Comparison of ENCODE assay signal across 20 mouse cellular contexts in genomic region chr11:49778844-49779243, GRCm38 (mm10). TPM values are rescaled to one million over a fixed set of nuclear protein-coding genes. Genes with fewer than 3 reads are reported as not detected.
A peak's percentile ranks its signal among the peaks of the same experiment; 100 is the strongest.
DNase-seq lines count a peak whose midpoint lies in the region; TF ChIP-seq lines count a peak whose summit lies in the region.
"Had no signal": no experiment of that assay in that cellular context is flagged by ENCODE, and none has a peak within 500 bp of the region (broad histone marks: within the 10 kb centered on the region; RNA-seq: fewer than 3 reads in every experiment).

No protein-coding gene starts in this region.

- intact Hi-C loops in left cerebral cortex, postnatal 4 days (cut with DNase I), result no loop called here
- intact Hi-C loops in left cerebral cortex, postnatal 36 days (cut with DNase I), result no loop called here

- H3K4me1 ChIP-seq in kidney, adult 2 months (ENCODE audit: control insufficient read depth, insufficient read depth, low read length), result no peaks in the 10 kb centered on the region
- H3K4me1 ChIP-seq: forebrain, embryonic 13.5 days; hindbrain, embryonic 12.5 days; intestine, embryonic 15.5 days; lung, embryonic 15.5 days; midbrain, embryonic 15.5 days had no signal

- H3K27ac ChIP-seq in kidney, adult 2 months (ENCODE audit: insufficient read depth, low read depth, low read length), result no peak overlapping the region
- H3K27ac ChIP-seq: forebrain, embryonic 13.5 days; heart, embryonic 15.5 days; hindbrain, embryonic 12.5 days; intestine, embryonic 15.5 days; liver, embryonic 14.5 days; lung, embryonic 15.5 days; midbrain, embryonic 15.5 days had no signal

- no peaks in the 10 kb centered on the region for H3K27me3 ChIP-seq in kidney, adult 2 months (replicated peaks; ENCODE audit: control insufficient read depth, insufficient read depth, low read length)
- H3K27me3 ChIP-seq: forebrain, embryonic 13.5 days; heart, embryonic 15.5 days; hindbrain, embryonic 12.5 days; intestine, embryonic 15.5 days; lung, embryonic 15.5 days; midbrain, embryonic 15.5 days had no signal

- no peak for TF ChIP-seq POLR2A in kidney, adult 2 months (IDR thresholded peaks at IDR 0.05; ENCODE audit: low read depth, low read length)

- no peak for TF ChIP-seq CTCF in kidney, adult 2 months (conservative IDR thresholded peaks at IDR 0.05; ENCODE audit: insufficient read depth, insufficient read length, low read depth, low read length)

- H3K36me3 ChIP-seq in kidney, adult 2 months (ENCODE audit: control insufficient read depth, insufficient read depth, low read length), result no peaks in the 10 kb centered on the region
- H3K36me3 ChIP-seq: G1E; heart, embryonic 15.5 days; hindbrain, embryonic 12.5 days; intestine, embryonic 15.5 days; lung, embryonic 15.5 days; midbrain, embryonic 15.5 days had no signal

- H3K4me3 ChIP-seq in kidney, adult 2 months (ENCODE audit: insufficient read depth, low read depth, low read length), result no peak overlapping the region
- H3K4me3 ChIP-seq: forebrain, embryonic 13.5 days; heart, embryonic 15.5 days; hindbrain, embryonic 12.5 days; intestine, embryonic 15.5 days; lung, embryonic 15.5 days; midbrain, embryonic 15.5 days had no signal

- 89% methylated on average over 6 of the region's 6 CpGs for WGBS in kidney, adult 2 months

- peak; percentile 38 for DNase-seq in gastrocnemius, postnatal 25 days
- no peak for DNase-seq in gastrocnemius, adult 18-20 months (ENCODE audit: low spot score)
- peak; percentile 84 for DNase-seq in left cerebral cortex, postnatal 4 days
- DNase-seq in left cerebral cortex, postnatal 36 days (ENCODE audit: low spot score in 2 of 2), result no peak
- DNase-seq in cerebellum, adult 11-12 months, result peak; percentile 63
- DNase-seq in cerebellum, postnatal 14 days, result peak; percentile 75 to 78
- DNase-seq in kidney, adult 2 months, result no peak
- no peak for DNase-seq in thymus, postnatal 14 days
- DNase-seq: adrenal gland, postnatal 14 days; kidney, postnatal 4 days; right cerebral cortex, postnatal 25 days had no signal

RNA-seq across cellular contexts. Expression of gene Gfpt2, which starts 15.1 kb away (rescaled TPM):
- total RNA-seq in gastrocnemius, postnatal 25 days (2021), result 1 to 10 TPM; 5.5 to 6.5 TPM
- total RNA-seq in gastrocnemius, adult 18-20 months (2021), result 10 to 100 TPM in 1 of 2 experiments, 1 to 10 TPM in 1; 4.6 to 11.7 TPM
- 10 to 100 TPM; 13.0 to 13.7 TPM for total RNA-seq in left cerebral cortex, postnatal 4 days (2021)
- total RNA-seq in left cerebral cortex, postnatal 36 days (2021), result 1 to 10 TPM; 7.6 to 8.0 TPM
- 7.1 and 7.9 TPM in 2 replicates for polyA plus RNA-seq in kidney, adult 2 months (2012; rRNA removed)
- total RNA-seq: neutrophil, adult 5-6 weeks had no signal
- polyA plus RNA-seq: G1E had no signal

Comparison
In these comparisons a context has a peak if more than half of its experiments do, and no peak if none do; other contexts are left out.
1. DNase-seq: peak in gastrocnemius, postnatal 25 days (single experiment), left cerebral cortex, postnatal 4 days (single experiment), cerebellum, adult 11-12 months (single experiment) and cerebellum, postnatal 14 days (2 of 2); none in gastrocnemius, adult 18-20 months (single experiment), left cerebral cortex, postnatal 36 days (0 of 2), kidney, adult 2 months (single experiment) and thymus, postnatal 14 days (single experiment).